Mouse (Mus musculus) stomach, postnatal 0 days (tissue): ENCODE data around the gene Ywhaq. TPM values are rescaled to one million over a fixed set of nuclear protein-coding genes. Genes with fewer than 3 reads are reported as not detected.

ENCODE experiments used
- ATAC-seq: fragments of 200-750 bp; cut with Nextera tagmentation; 2 replicates; pipeline ENCODE4 v1.8.0; 2017; ENCODE audit not compliant: low FRiP score, low TSS enrichment
- DNase-seq: peaks from one replicate; pipeline ENCODE4 v3.0.0-alpha.2; 2016; ENCODE audit warnings: low spot score
- H3K27ac ChIP-seq: fragments of 300-500 bp; sonication (generic); replicated peaks from 2 replicates; pipeline ENCODE4 v1.5.1; 2014; ENCODE audit warnings: mild to moderate bottlenecking, control low read depth
- H3K27me3 ChIP-seq: fragments of 300-500 bp; sonication (generic); 2 replicates; pipeline ENCODE4 v1.6.1; 2014; ENCODE audit warnings: low read length; ENCODE audit not compliant: control insufficient read depth, insufficient read depth
- H3K36me3 ChIP-seq: fragments of 300-500 bp; sonication (generic); 2 replicates; pipeline ENCODE4 v1.6.1; 2014; ENCODE audit warnings: low read length, mixed read lengths; ENCODE audit not compliant: control insufficient read depth, insufficient read depth
- H3K4me1 ChIP-seq: fragments of 300-500 bp; sonication (generic); replicated peaks from 2 replicates; pipeline ENCODE4 v1.6.1; 2014; ENCODE audit warnings: antibody characterized with exemption; ENCODE audit not compliant: control insufficient read depth, insufficient read depth
- H3K4me2 ChIP-seq: fragments of 300-500 bp; sonication (generic); replicated peaks from 2 replicates; pipeline ENCODE4 v1.6.1; 2014; ENCODE audit warnings: low read depth, mild to moderate bottlenecking, control low read depth, moderate library complexity
- H3K4me3 ChIP-seq: fragments of 300-500 bp; sonication (generic); 2 replicates; pipeline ENCODE4 v1.5.1; 2014; ENCODE audit warnings: low read depth, low read length, control low read depth
- H3K9ac ChIP-seq: fragments of 300-500 bp; sonication (generic); 2 replicates; pipeline ENCODE4 v1.6.1; 2014; ENCODE audit warnings: mild to moderate bottlenecking, low read length, control low read depth, mixed read lengths
- H3K9me3 ChIP-seq: fragments of 300-500 bp; sonication (generic); 2 replicates; pipeline ENCODE4 v1.6.1; 2016; ENCODE audit warnings: low read length; ENCODE audit not compliant: control insufficient read depth
- CTCF ChIP-seq: IDR thresholded peaks from 2 replicates; pipeline ENCODE4 v1.5.1; 2016; ENCODE audit warnings: antibody characterized with exemption, low read depth, mild to moderate bottlenecking, moderate library complexity
- EP300 ChIP-seq: optimal IDR thresholded peaks from 2 replicates; pipeline ENCODE3; 2016; ENCODE audit warnings: antibody characterized with exemption
- WGBS: fragments of 180-500 bp; shearing (Covaris S2); extraction: QIAGEN DNeasy Blood & Tissue Kit; methylation state at CpG from one replicate; pipeline ENCODE4 v1.1.7; 2014; 5-methylcytosine and 5-hydroxymethylcytosine counted together
- polyA plus RNA-seq: library from polyadenylated mRNA; unstranded; fragments of >200 nt; fragmentation: Nextera tagmentation; extraction: Ambion mirVana; gene quantifications from 2 replicates; pipeline ENCODE4 v1.2.1, GENCODE M21; 2015

Gene Ywhaq
- polyA plus RNA-seq, 1 experiment from 2014 or later: 384 TPM

DNA sequence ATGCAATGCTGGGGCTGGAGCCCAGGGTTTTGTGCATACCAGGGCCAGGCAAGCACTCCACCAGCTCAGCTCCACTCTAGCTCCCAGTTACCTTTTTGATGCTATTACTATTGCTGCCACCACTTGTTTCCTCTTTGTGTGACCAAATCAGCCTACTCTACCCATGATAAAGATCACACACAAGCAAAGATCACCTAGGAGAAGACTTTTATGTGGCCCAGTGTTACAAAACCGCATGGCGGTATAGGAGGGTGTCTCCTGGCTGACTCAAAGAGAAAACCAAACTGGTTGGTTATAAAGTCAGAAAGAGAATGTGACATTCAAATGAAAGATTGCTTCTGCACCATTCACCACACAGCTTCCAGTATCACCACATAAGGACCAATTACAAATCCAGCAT lies 33.9 kb upstream of the Ywhaq start:
- H3K36me3 ChIP-seq: no peaks in the 10 kb centered on the region
- no peak overlapping the region for H3K4me3 ChIP-seq
- no peak for DNase-seq
- no peak for TF ChIP-seq EP300
- TF ChIP-seq CTCF: no peak
- H3K9ac ChIP-seq: no peak overlapping the region
- WGBS: 84% methylated on average over 2 of the region's 2 CpGs
- no peak for ATAC-seq
- H3K9me3 ChIP-seq: no peaks in the 10 kb centered on the region
- H3K27ac ChIP-seq: no peak overlapping the region
- no peaks in the 10 kb centered on the region for H3K27me3 ChIP-seq
- no peaks in the 10 kb centered on the region for H3K4me1 ChIP-seq
- H3K4me2 ChIP-seq: no peak overlapping the region

GRCm38 (mm10) chr12:21443783-21444182 lies 26.3 kb upstream of the Ywhaq start:
- TF ChIP-seq CTCF (no peak), EP300 (no peak)
- no peak overlapping the region for H3K4me3 ChIP-seq
- no peaks in the 10 kb centered on the region for H3K36me3 ChIP-seq
- H3K9me3 ChIP-seq: no peaks in the 10 kb centered on the region
- H3K4me1 ChIP-seq: no peaks in the 10 kb centered on the region
- DNase-seq (no peak), ATAC-seq (no peak)
- no peaks in the 10 kb centered on the region for H3K27me3 ChIP-seq
- H3K4me2 ChIP-seq: no peak overlapping the region
- 89% methylated on average over 3 of the region's 3 CpGs for WGBS
- H3K9ac ChIP-seq: no peak overlapping the region
- H3K27ac ChIP-seq: no peak overlapping the region

- DNase-seq (no peak), ATAC-seq (no peak)
- TF ChIP-seq EP300: no peak
- no peak for TF ChIP-seq CTCF
- WGBS: 68% methylated on average over 1 of the region's 1 CpGs
- Histone ChIP-seq H3K9ac (no peak overlapping the region), H3K4me1 (no peaks in the 10 kb centered on the region), H3K27ac (no peak overlapping the region), H3K4me3 (no peak overlapping the region), H3K27me3 (no peaks in the 10 kb centered on the region), H3K36me3 (no peaks in the 10 kb centered on the region), H3K4me2 (no peak overlapping the region), H3K9me3 (no peaks in the 10 kb centered on the region)
Measured at GRCm38 (mm10) chr12:21441870-21442269, 24.4 kb upstream of the Ywhaq start.

- no peak overlapping the region for H3K27ac ChIP-seq
- no peaks in the 10 kb centered on the region for H3K27me3 ChIP-seq
- DNase-seq (no peak), ATAC-seq (no peak)
- 58% methylated on average over 9 of the region's 9 CpGs for WGBS
- H3K36me3 ChIP-seq: no peaks in the 10 kb centered on the region
- no peak overlapping the region for H3K4me3 ChIP-seq
- TF ChIP-seq CTCF: no peak
- TF ChIP-seq EP300: no peak
- no peaks in the 10 kb centered on the region for H3K4me1 ChIP-seq
- no peaks in the 10 kb centered on the region for H3K9me3 ChIP-seq
- no peak overlapping the region for H3K4me2 ChIP-seq
- H3K9ac ChIP-seq: no peak overlapping the region
Measured at GRCm38 (mm10) chr12:21439428-21439827, 22.0 kb upstream of the Ywhaq start.

DNA sequence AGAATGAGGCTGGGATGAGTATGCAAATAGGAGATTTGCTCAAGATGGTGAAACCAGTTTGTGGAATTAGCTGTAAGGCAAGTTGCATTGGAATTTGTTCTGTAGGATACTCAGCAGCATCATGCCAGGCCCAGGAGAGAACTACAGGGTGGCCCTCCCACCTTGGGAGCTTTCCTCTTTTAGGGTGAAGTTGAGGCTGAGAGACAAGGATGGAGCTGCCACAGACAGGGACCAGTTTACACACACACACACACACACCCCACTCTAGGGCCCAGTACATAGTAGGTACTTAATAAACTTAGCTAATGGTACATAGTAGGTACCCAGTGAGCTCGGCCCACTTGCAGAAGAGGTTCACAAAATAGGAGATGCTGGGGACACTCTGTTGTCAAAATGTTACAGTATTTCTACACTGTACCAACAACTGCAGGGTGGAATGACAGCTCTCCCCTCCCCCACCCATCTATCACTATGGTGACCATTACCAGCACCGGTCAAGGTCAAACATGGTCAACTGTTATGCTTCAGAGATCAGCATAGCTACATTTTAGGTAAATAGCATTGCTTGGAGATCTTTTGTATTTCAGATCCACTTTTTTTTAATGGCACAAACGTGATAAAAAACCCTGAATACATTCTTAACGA lies 21.4 kb upstream of the Ywhaq start:
- no peak overlapping the region for H3K9ac ChIP-seq
- H3K36me3 ChIP-seq: no peaks in the 10 kb centered on the region
- DNase-seq (no peak), ATAC-seq (no peak)
- TF ChIP-seq EP300 (no peak), CTCF (no peak)
- H3K9me3 ChIP-seq: no peaks in the 10 kb centered on the region
- H3K4me1 ChIP-seq: no peaks in the 10 kb centered on the region
- no peak overlapping the region for H3K4me2 ChIP-seq
- WGBS: 58% methylated on average over 4 of the region's 4 CpGs
- H3K4me3 ChIP-seq: no peak overlapping the region
- H3K27me3 ChIP-seq: no peaks in the 10 kb centered on the region
- no peak overlapping the region for H3K27ac ChIP-seq

DNA sequence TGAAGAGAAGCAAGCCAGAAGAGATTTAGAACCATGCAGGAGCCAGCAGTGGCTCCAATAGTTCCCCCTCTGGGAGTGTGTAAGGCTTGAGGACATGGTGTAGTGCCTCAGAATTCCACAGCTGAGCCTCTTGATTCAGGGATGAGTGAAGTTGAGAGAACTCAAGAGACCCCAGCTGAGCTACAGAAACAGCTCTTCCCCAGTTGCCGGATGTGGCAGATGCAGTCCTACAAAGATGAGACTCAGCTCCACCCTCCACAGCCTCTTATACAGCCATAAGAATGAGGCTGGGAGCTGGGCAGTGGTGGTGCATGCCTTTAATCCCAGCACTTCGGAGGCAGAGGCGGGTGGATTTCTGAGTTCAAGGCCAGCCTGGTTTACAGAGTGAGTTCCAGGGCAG lies 20.9 kb upstream of the Ywhaq start:
- no peaks in the 10 kb centered on the region for H3K27me3 ChIP-seq
- H3K4me1 ChIP-seq: no peaks in the 10 kb centered on the region
- ATAC-seq: no peak
- WGBS: 84% methylated on average over 3 of the region's 3 CpGs
- no peaks in the 10 kb centered on the region for H3K36me3 ChIP-seq
- no peak for TF ChIP-seq EP300
- no peak for TF ChIP-seq CTCF
- DNase-seq: no peak
- H3K9me3 ChIP-seq: no peaks in the 10 kb centered on the region
- H3K9ac ChIP-seq: no peak overlapping the region
- no peak overlapping the region for H3K4me3 ChIP-seq
- no peak overlapping the region for H3K4me2 ChIP-seq
- H3K27ac ChIP-seq: no peak overlapping the region
